Mouse (Mus musculus): ENCODE measurements around the gene Atp6v0d1.
A peak's percentile ranks its signal among the peaks of the same experiment; 100 is the strongest.
"Not testable (repeated sequence)": the region's sequence is repeated elsewhere in the genome, so short reads cannot be mapped to it uniquely, and the experiment has no call there.

Gene Atp6v0d1

DNA sequence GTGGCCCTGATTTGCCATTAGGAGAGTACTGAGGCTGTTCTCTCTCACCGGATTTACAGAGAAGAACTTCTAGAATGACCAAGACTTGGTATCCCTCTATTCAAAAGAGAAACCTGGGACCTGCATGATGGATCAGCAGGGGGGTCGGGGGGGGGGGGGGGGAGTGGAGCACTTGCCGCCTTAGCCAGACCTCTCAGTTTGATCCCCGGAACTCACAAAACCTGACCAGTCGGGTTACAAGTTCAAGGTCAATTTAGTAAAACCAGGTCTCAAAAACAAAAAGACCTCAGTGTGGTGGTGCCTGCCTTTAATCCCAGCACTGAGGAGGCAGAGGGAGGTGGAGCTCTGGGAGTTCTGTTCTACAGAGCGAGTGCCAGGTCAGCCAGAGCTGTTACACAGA, 8.9 kb upstream of the Atp6v0d1 start:
- no peak for DNase-seq (ENCODE audit: low read depth, low spot score)

GRCm38 (mm10) chr8:105573427-105573826, 7.6 kb upstream of the Atp6v0d1 start:
- no peak for DNase-seq (ENCODE audit: low read depth, low spot score)

GRCm38 (mm10) chr8:105571810-105572209, 6.0 kb upstream of the Atp6v0d1 start:
- no peak for DNase-seq (ENCODE audit: low read depth, low spot score)

GRCm38 (mm10) chr8:105566703-105567595, 1.1 kb upstream of the Atp6v0d1 start:
- DNase-seq (ENCODE audit: low read depth, low spot score), result peak; percentile 9

- DNase-seq (ENCODE audit: low read depth, low spot score), result no peak
Observed at GRCm38 (mm10) chr8:105565401-105565881, 406 bp downstream of the Atp6v0d1 start.

DNA sequence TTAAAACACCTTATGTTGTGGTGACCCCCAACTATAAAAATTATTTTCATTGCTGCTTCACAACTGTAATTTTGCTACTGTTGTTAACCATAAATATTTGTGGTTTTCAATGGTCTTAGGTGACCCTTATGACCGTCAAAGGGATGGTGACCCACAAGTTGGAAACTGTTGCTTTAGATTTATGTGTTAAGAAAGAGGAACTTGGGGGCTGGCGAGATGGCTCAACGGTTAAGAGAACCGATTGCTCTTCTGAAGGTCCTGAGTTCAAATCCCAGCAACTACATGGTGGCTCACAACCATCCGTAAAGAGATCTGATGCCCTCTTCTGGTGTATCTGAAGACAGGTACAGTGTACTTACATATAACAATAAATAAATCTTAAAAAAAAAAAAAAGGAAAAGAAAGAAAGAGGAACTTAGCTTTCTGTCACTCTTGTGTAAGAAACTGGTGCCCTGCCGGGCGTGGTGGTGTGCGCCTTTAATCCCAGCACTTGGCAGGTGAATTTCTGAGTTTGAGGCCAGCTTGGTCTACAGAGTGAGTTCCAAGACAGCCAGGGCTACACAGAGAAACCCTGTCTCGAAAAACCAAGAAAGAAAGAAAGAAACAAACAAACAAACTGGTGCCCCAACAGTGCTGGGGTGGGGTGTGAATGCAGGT, 1.1 kb downstream of the Atp6v0d1 start:
- not testable (repeated sequence) for DNase-seq (ENCODE audit: low read depth, low spot score)

- no peak for DNase-seq (ENCODE audit: low read depth, low spot score)
Observed at GRCm38 (mm10) chr8:105563871-105564270, 2.0 kb downstream of the Atp6v0d1 start.

DNA sequence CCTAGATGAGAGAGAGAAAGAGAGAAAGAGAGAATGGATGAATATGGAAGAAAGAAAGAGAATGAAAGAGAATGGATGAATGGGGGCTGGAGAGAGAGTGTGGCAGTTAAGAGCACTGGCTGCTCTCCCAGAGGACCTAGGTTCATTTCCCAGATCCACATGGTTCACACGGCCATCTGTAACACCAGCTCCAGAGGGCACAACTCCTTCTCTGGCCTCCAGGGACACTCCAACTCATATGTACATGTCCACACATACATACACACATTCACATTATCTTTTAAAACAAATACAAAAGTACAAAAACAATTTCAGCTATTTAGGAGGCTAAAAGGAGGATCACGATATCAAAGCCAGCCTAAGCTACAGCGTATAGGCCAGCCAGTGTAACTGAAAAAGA, 3.0 kb downstream of the Atp6v0d1 start:
- DNase-seq (ENCODE audit: low read depth, low spot score), result no peak

DNA sequence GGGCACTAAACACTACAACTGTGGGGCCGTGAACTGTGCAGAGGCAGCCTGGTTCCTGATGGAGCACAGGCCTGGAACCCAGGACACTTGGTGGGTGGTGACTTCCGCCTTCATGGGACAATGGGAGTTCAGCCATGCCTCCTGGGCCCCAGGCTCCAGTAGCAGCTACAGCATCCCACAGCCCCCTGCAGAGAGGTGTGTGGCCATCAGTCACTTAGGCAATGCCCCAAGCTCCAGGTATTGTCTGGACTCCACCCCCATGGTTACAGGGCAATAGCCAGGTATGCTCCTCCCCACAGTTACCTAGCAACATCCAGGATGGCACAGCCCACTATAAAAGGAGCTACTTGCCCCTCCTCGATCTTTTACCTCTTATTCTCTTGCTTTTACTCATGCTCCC, 10.6 kb downstream of the Atp6v0d1 start:
- no peak for DNase-seq (ENCODE audit: low read depth, low spot score)

DNA sequence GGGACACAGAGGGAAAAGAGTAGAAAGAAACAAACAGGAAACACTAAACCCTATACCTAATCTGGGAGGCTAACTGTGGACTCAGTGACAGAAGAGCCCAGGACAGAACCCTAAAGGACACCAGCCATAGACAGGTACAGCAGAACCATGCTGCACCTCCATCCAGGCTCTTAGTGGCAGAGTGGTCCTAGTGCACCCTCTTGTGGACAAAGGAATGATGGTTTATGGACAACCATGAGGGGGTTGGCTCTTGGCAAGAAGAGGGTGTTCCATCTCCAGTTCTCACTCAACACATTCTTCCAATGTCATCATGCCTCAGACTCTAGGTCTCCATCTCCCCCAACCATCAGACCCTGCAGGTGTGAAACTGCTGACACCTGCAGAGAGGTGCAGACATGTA, 11.8 kb downstream of the Atp6v0d1 start:
- peak; percentile 41 for DNase-seq (ENCODE audit: low read depth, low spot score)

DNA sequence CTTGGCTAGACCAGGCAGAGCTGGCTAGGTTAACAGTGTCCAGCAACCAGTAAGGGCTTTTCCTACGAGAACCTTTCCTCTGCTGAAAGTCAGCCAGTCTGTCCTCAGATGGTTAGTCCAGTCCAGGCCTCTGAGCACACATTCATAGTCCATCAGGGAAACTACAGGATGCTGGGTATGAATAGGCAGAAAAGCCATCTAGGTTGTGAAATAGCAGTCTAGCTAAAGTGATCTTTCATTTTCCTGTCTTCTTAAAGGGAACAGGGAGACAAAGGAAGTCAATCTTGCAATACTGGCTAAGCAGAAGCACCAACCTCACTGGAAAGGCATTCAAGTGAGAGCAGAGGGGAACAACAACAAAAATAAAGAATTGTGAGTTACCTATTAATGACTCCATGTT, 13.0 kb downstream of the Atp6v0d1 start:
- DNase-seq (ENCODE audit: low read depth, low spot score), result no peak

DNA sequence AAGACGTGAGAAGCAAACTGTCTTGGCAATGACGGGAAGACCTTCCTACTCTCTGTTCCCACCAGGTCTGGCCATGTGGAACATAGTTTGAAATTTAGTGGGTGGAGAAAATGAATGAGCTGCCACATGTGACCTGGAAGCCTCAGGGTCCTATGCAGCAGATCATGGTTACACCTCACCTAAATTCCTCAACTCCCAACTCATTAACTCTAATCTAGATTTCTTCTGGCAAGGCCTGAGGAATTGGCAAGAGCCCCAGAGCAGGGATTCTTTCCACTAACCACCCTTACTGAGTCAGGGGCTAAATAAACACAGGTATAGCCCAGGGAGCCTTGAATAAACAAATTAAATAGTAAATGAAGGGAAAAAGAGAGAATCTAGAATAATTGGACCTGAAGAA, 13.8 kb downstream of the Atp6v0d1 start:
- no peak for DNase-seq (ENCODE audit: low read depth, low spot score)

DNA sequence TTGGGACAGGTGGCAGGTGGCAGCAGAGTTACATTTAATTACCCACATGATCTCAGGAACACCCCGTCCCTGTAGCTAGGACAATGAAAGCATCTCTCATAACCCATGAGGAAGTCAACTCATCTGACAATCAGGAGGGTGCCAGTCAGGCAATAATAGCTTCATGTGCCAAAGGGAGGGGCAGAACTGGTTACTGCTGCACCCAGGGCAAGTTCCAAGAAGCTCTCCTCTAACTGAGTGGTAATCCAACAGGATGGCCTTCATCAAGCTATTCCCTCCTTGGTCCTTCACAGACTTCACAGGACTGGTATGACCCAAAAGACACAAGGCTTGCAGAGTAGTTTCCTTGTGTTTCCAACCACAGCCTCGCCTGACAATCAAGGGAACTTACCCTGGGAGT, 15.8 kb downstream of the Atp6v0d1 start:
- no peak for DNase-seq (ENCODE audit: low read depth, low spot score)

- no peak for DNase-seq (ENCODE audit: low read depth, low spot score)
Observed at GRCm38 (mm10) chr8:105549506-105549905, 16.3 kb downstream of the Atp6v0d1 start.

DNA sequence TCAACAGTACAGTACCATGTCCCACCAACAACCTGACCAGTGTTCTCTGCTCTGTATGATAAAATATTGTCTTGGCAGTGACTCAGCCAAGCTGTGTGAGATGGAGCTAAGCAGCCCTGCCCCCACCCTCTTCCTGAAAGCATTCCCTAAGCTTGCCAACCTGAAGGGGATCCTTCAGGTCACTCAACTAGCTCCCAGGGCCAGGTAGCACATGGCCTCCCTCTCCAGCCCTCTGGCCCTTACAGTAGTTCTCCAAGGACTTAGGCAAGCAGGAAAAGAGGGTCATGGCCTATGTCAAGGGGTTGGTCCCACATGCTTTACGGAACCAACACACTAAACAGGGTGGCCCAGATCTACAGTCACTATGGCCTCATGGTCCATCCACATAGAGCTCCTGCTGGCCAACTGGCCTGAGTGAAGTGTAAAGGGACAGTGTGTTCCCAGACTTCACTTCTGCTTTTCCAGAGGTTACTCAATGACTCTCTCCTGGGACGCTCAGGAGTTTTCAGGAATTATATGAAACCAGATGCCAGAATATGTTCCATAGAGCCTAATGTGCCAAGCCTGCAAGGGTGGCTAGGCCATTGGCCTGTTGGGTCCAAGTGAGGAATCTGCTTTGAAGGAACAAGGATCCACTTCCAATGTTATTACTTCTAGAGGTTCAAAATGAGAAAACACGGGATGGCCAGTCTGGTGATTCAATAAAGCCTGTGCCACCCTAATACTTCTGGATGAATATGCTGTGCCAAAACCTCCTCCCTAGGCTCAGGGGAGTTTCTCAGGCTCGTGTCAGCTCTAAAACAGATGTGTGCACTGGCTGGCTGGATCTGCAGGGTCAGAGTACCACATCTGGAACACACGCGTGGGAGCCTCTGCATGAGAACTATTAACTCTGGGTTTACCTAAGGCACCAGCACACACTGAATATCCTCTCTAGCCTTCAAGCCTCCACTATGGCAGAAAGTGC, 19.2 kb downstream of the Atp6v0d1 start:
- DNase-seq (ENCODE audit: low read depth, low spot score), result no peak

DNA sequence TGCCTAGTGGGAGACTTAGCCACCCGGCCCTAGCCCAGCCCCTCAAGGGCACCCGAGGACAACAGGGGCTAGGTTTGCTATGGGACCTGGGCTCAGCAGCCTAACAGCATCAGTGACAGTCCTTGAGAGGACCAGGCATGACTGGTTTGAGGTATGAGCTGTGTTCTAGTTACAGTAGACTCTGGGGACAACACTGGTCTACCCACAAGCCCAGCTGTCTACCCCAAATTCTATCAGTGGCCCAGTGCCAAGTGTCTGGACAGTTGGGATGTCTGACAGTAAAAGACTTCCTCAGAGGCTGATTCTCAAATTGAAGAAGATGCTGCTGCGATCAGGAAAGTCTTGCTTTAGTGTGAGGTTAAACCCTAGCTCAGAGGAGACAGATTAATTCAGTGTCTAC, 20.6 kb downstream of the Atp6v0d1 start:
- DNase-seq (ENCODE audit: low read depth, low spot score), result no peak

DNA sequence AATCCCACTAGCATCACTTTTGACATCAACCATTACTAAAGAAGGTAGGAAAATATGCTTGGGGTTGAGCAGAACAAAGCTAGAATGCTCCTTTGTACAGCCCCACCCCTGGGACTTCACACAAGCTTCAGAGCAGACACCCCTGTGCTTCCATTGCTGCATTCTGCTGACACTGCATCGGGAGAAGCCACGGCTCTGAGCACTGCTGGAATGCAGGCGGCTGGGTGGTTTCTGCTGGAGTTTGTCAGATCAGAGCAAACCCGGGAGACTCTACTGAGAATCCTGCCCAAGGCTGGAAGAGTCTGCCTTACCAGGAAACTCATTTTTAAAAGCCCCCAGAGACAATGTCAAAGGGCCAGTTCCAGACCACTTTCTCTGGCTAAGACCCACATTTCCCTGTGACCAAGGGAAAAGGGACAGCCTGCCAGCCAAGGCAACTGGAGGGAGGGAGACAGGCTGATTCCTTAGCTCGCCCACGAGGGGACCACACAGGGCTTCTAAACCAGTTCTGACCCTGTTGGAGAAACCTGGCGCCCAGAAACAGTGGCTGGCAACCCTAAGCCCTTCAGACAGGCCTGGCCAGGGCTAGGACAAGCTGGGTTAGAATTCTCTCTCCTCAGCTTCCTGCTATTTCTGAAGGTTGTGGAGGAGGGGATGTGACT, 21.2 kb downstream of the Atp6v0d1 start:
- DNase-seq (ENCODE audit: low read depth, low spot score), result no peak

- DNase-seq (ENCODE audit: low read depth, low spot score), result no peak
Observed at GRCm38 (mm10) chr8:105543703-105544102, 22.1 kb downstream of the Atp6v0d1 start.

GRCm38 (mm10) chr8:105542808-105543207, 23.0 kb downstream of the Atp6v0d1 start:
- no peak for DNase-seq (ENCODE audit: low read depth, low spot score)

DNA sequence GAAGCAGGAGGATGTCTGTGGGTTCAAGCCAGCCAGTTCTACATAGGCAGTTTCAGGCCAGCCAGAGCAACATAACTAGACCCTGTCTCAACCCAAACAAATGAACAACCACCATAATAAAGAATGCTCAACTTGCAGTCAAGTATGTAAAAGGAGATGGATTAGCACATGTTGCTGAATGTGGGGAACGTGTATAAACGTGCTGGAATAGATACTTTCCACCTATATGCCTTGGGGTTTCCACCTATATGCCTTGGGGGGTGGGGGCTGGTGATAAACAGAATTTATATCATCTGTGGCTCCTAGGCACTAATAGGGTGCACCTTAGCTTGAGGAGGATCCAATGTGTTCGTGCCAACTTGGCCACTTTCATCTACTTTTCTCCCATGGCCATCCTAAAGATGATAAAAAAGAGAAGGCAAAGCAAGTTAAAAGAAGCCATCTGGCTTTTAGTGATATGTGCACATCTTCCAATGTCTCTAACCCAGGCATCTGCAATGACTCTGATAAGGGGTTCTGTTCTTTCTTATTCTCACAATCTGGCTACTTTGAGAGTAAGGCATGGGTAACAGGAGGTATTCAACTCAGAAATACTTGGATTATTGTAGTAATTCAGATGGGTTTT, 23.7 kb downstream of the Atp6v0d1 start:
- no peak for DNase-seq (ENCODE audit: low read depth, low spot score)

DNA sequence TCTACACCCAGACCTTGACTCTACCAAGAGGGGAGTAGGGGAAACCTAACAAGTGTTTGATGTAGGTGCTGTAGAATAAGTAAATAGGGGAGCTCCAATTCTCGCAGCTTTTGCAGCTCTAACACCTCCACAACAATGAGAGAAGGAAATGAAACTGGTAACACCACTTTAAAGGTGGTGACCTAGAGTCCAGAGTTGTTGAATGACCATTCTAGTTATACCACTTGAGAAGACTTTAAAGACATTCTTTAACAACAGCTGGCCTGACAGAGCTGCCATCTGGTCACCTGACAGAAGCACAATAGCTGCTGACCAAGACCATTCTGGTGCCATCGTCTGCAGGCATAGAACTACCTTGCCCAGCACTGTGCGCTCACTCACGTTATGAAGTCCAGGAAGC, 26.9 kb downstream of the Atp6v0d1 start:
- DNase-seq (ENCODE audit: low read depth, low spot score), result no peak
